Mouse (Mus musculus): ENCODE measurements around the gene Snx8. TPM values are rescaled to one million over a fixed set of nuclear protein-coding genes. Genes with fewer than 3 reads are reported as not detected.

The Snx8 gene
- polyA plus RNA-seq, 1 experiment from 2014 or later, result 17.6 TPM

- Histone ChIP-seq H3K9me3 (replicated peaks) (0 out of 2 replicates have a peak, but pooled peaks cover 4% of the 10 kb centered on the region), H3K4me1 (no peaks in the 10 kb centered on the region), H3K27ac (no peak overlapping the region), H3K9ac (no peak overlapping the region), H3K4me3 (no peak overlapping the region), H3K27me3 (no peaks in the 10 kb centered on the region), H3K4me2 (no peak overlapping the region), H3K36me3 (ENCODE audit: poor library complexity, severe bottlenecking) (peaks cover 36% of the 10 kb centered on the region)
- WGBS, result 72% methylated on average over 14 of the region's 14 CpGs
- ATAC-seq, result no peak
These were observed 29.0 kb downstream of the Snx8 start for GRCm38 (mm10) chr5:140359930-140360674.

- Histone ChIP-seq H3K27me3 (no peaks in the 10 kb centered on the region), H3K4me2 (no peak overlapping the region), H3K4me1 (no peaks in the 10 kb centered on the region), H3K9ac (no peak overlapping the region), H3K9me3 (replicated peaks) (no peaks in the 10 kb centered on the region), H3K4me3 (no peak overlapping the region), H3K27ac (no peak overlapping the region), H3K36me3 (ENCODE audit: poor library complexity, severe bottlenecking) (peaks cover 60% of the 10 kb centered on the region)
- no peak for ATAC-seq
- 86% methylated on average over 3 of the region's 3 CpGs for WGBS
These were observed 31.6 kb downstream of the Snx8 start for GRCm38 (mm10) chr5:140357466-140357865.

- Histone ChIP-seq H3K4me2 (no peak overlapping the region), H3K27ac (no peak overlapping the region), H3K9ac (no peak overlapping the region), H3K4me3 (no peak overlapping the region), H3K4me1 (no peaks in the 10 kb centered on the region), H3K27me3 (no peaks in the 10 kb centered on the region), H3K36me3 (ENCODE audit: poor library complexity, severe bottlenecking) (peaks cover 75% of the 10 kb centered on the region), H3K9me3 (replicated peaks) (no peaks in the 10 kb centered on the region)
- WGBS, result 84% methylated on average over 11 of the region's 11 CpGs
- no peak for ATAC-seq
These were observed 33.1 kb downstream of the Snx8 start for GRCm38 (mm10) chr5:140355934-140356333.

GRCm38 (mm10) chr5:140352352-140352751 lies 36.7 kb downstream of the Snx8 start:
- no peak for ATAC-seq
- H3K4me1 ChIP-seq, result no peaks in the 10 kb centered on the region
- H3K27me3 ChIP-seq, result no peaks in the 10 kb centered on the region
- H3K4me3 ChIP-seq, result no peak overlapping the region
- WGBS, result 95% methylated on average over 6 of the region's 6 CpGs
- no peak overlapping the region for H3K4me2 ChIP-seq
- H3K36me3 ChIP-seq (ENCODE audit: poor library complexity, severe bottlenecking), result peaks cover 72% of the 10 kb centered on the region
- no peaks in the 10 kb centered on the region for H3K9me3 ChIP-seq (replicated peaks)
- H3K27ac ChIP-seq, result no peak overlapping the region
- no peak overlapping the region for H3K9ac ChIP-seq

GRCm38 (mm10) chr5:140350731-140351497 lies 38.1 kb downstream of the Snx8 start:
- no peak for ATAC-seq
- Histone ChIP-seq H3K4me2 (no peak overlapping the region), H3K9me3 (replicated peaks) (no peaks in the 10 kb centered on the region), H3K27me3 (no peaks in the 10 kb centered on the region), H3K9ac (no peak overlapping the region), H3K27ac (no peak overlapping the region), H3K4me1 (no peaks in the 10 kb centered on the region), H3K36me3 (ENCODE audit: poor library complexity, severe bottlenecking) (peaks cover 68% of the 10 kb centered on the region), H3K4me3 (no peak overlapping the region)
- 94% methylated on average over 8 of the region's 8 CpGs for WGBS

GRCm38 (mm10) chr5:140349882-140350281 lies 39.2 kb downstream of the Snx8 start:
- Histone ChIP-seq H3K27ac (no peak overlapping the region), H3K4me1 (no peaks in the 10 kb centered on the region), H3K4me3 (no peak overlapping the region), H3K9me3 (replicated peaks) (no peaks in the 10 kb centered on the region), H3K27me3 (no peaks in the 10 kb centered on the region), H3K9ac (no peak overlapping the region), H3K4me2 (no peak overlapping the region), H3K36me3 (ENCODE audit: poor library complexity, severe bottlenecking) (peaks cover 68% of the 10 kb centered on the region)
- ATAC-seq, result no peak
- 97% methylated on average over 9 of the region's 9 CpGs for WGBS

- Histone ChIP-seq H3K9ac (no peak overlapping the region), H3K36me3 (ENCODE audit: poor library complexity, severe bottlenecking) (peaks cover 54% of the 10 kb centered on the region), H3K4me2 (no peak overlapping the region), H3K9me3 (replicated peaks) (no peaks in the 10 kb centered on the region), H3K4me1 (no peaks in the 10 kb centered on the region), H3K27me3 (no peaks in the 10 kb centered on the region), H3K4me3 (no peak overlapping the region), H3K27ac (no peak overlapping the region)
- no peak for ATAC-seq
- 100% methylated on average over 1 of the region's 1 CpGs for WGBS
These were observed 43.0 kb downstream of the Snx8 start for GRCm38 (mm10) chr5:140346050-140346449.

- no peak overlapping the region for H3K4me2 ChIP-seq
- H3K4me3 ChIP-seq, result no peak overlapping the region
- H3K27ac ChIP-seq, result no peak overlapping the region
- no peaks in the 10 kb centered on the region for H3K27me3 ChIP-seq
- H3K4me1 ChIP-seq, result no peaks in the 10 kb centered on the region
- WGBS, result 96% methylated on average over 4 of the region's 4 CpGs
- no peak overlapping the region for H3K9ac ChIP-seq
- peaks cover 58% of the 10 kb centered on the region for H3K36me3 ChIP-seq (ENCODE audit: poor library complexity, severe bottlenecking)
- H3K9me3 ChIP-seq (replicated peaks), result no peaks in the 10 kb centered on the region
- no peak for ATAC-seq
These were observed 43.8 kb downstream of the Snx8 start for GRCm38 (mm10) chr5:140345244-140345643.

GRCm38 (mm10) chr5:140342880-140343279 lies 46.2 kb downstream of the Snx8 start:
- H3K9me3 ChIP-seq (replicated peaks), result no peaks in the 10 kb centered on the region
- no peaks in the 10 kb centered on the region for H3K27me3 ChIP-seq
- H3K9ac ChIP-seq, result no peak overlapping the region
- no peak overlapping the region for H3K4me3 ChIP-seq
- H3K27ac ChIP-seq, result no peak overlapping the region
- no peaks in the 10 kb centered on the region for H3K4me1 ChIP-seq
- peaks cover 75% of the 10 kb centered on the region for H3K36me3 ChIP-seq (ENCODE audit: poor library complexity, severe bottlenecking)
- no peak overlapping the region for H3K4me2 ChIP-seq
- no peak for ATAC-seq
- WGBS, result 87% methylated on average over 4 of the region's 4 CpGs

GRCm38 (mm10) chr5:140339836-140340235 lies 49.2 kb downstream of the Snx8 start:
- H3K27ac ChIP-seq, result no peak overlapping the region

GRCm38 (mm10) chr5:140338779-140339178 lies 50.3 kb downstream of the Snx8 start:
- WGBS, result 94% methylated on average over 4 of the region's 4 CpGs
- H3K4me1 ChIP-seq, result no peaks in the 10 kb centered on the region
- H3K4me2 ChIP-seq, result no peak overlapping the region
- H3K27ac ChIP-seq, result no peak overlapping the region
- ATAC-seq, result no peak
- no peak overlapping the region for H3K4me3 ChIP-seq
- H3K27me3 ChIP-seq, result no peaks in the 10 kb centered on the region
- H3K36me3 ChIP-seq (ENCODE audit: poor library complexity, severe bottlenecking), result peaks cover 50% of the 10 kb centered on the region
- H3K9ac ChIP-seq, result no peak overlapping the region
- no peaks in the 10 kb centered on the region for H3K9me3 ChIP-seq (replicated peaks)

More at GRCm38 (mm10) chr5:140339836-140340235, 49.2 kb downstream of the Snx8 start:
- no peaks in the 10 kb centered on the region for H3K4me1 ChIP-seq
- H3K4me2 ChIP-seq, result no peak overlapping the region
- no peaks in the 10 kb centered on the region for H3K27me3 ChIP-seq
- H3K4me3 ChIP-seq, result no peak overlapping the region
- no peak overlapping the region for H3K9ac ChIP-seq
- H3K36me3 ChIP-seq (ENCODE audit: poor library complexity, severe bottlenecking), result peaks cover 60% of the 10 kb centered on the region
- no peak for ATAC-seq
- H3K9me3 ChIP-seq (replicated peaks), result no peaks in the 10 kb centered on the region
- WGBS, result 90% methylated on average over 3 of the region's 3 CpGs

- ATAC-seq, result no peak
- no peaks in the 10 kb centered on the region for H3K9me3 ChIP-seq (replicated peaks)
- no peak overlapping the region for H3K4me3 ChIP-seq
- no peak overlapping the region for H3K4me2 ChIP-seq
- no peak overlapping the region for H3K27ac ChIP-seq
- no peak overlapping the region for H3K9ac ChIP-seq
- H3K36me3 ChIP-seq (ENCODE audit: poor library complexity, severe bottlenecking), result peaks cover 42% of the 10 kb centered on the region
- H3K27me3 ChIP-seq, result no peaks in the 10 kb centered on the region
- 68% methylated on average over 1 of the region's 1 CpGs for WGBS
- H3K4me1 ChIP-seq, result peaks cover 5% of the 10 kb centered on the region; the same call in 1 of the 2 replicates
These were observed 52.4 kb downstream of the Snx8 start for GRCm38 (mm10) chr5:140336680-140337079.
